Mouse (Mus musculus): ENCODE data around the gene Nubp2. TPM values are rescaled to one million over a fixed set of nuclear protein-coding genes. Genes with fewer than 3 reads are reported as not detected.

The Nubp2 gene
- total RNA-seq, 2 experiments from 2014 or later: 10.0 TPM

- intact Hi-C loops (cut with DNase I): no loop called here
- DNase-seq: no peak
These were observed 46.3 kb downstream of the Nubp2 start, which contains the start of gene Hagh for GRCm38 (mm10) chr17:24839842-24840241. TSS of gene Hagh (plus strand) at chr17:24840143.

Other genes with a start within 250 kb of the Nubp2 start
- gene Slc9a3r2, start 236.0 kb downstream of the Nubp2 start, total RNA-seq (2021): 10 to 100 TPM; 27.1 to 36.9 TPM
- gene Npw, start 227.9 kb downstream of the Nubp2 start, total RNA-seq (2021): not detected
- 10 to 100 TPM; 18.0 to 18.5 TPM for gene Zfp598, start 216.7 kb downstream of the Nubp2 start, total RNA-seq (2021)
- gene Syngr3, start 196.4 kb downstream of the Nubp2 start, total RNA-seq (2021): not detected
- 10 to 100 TPM; 30.3 to 33.3 TPM for gene Gfer, start 190.2 kb downstream of the Nubp2 start, total RNA-seq (2021)
- gene Noxo1, start 190.1 kb downstream of the Nubp2 start, total RNA-seq (2021): 1 to 10 TPM in 1 of 2 experiments, under 1 TPM in 1; 0.47 to 1.4 TPM
- 10 to 100 TPM; 15.1 to 16.1 TPM for gene Tbl3, start 178.7 kb downstream of the Nubp2 start, total RNA-seq (2021)
- not detected for gene Rnf151, start 168.3 kb downstream of the Nubp2 start, total RNA-seq (2021)
- gene Rps2, start 168.2 kb downstream of the Nubp2 start, total RNA-seq (2021): 100 to 1,000 TPM; 500 to 582 TPM
- gene Ndufb10, start 161.9 kb downstream of the Nubp2 start, total RNA-seq (2021): 100 to 1,000 TPM; 420 to 464 TPM
- gene Rpl3l, start 158.5 kb downstream of the Nubp2 start, total RNA-seq (2021): 100 to 1,000 TPM; 743 to 791 TPM
- 100 to 1,000 TPM; 192 to 205 TPM for gene Msrb1, start 149.7 kb downstream of the Nubp2 start, total RNA-seq (2021)
- gene Hs3st6, start 133.4 kb downstream of the Nubp2 start, total RNA-seq (2021): not detected
- gene Meiob, start 82.1 kb downstream of the Nubp2 start, total RNA-seq (2021): not detected
- gene Hagh, start 46.2 kb downstream of the Nubp2 start, total RNA-seq (2021): 10 to 100 TPM; 66.0 to 77.0 TPM
- 10 to 100 TPM; 40.3 to 42.1 TPM for gene Fahd1, start 36.0 kb downstream of the Nubp2 start, total RNA-seq (2021)
- 1 to 10 TPM; 3.3 to 3.8 TPM for gene Igfals, start 20.4 kb downstream of the Nubp2 start, total RNA-seq (2021)
- 10 to 100 TPM; 25.4 to 31.0 TPM for gene Spsb3, start 294 bp upstream of the Nubp2 start, total RNA-seq (2021)
- 10 to 100 TPM in 1 of 2 experiments, 1 to 10 TPM in 1; 9.3 to 10.2 TPM for gene Eme2, start 8.7 kb upstream of the Nubp2 start, total RNA-seq (2021)
- 10 to 100 TPM; 84.6 to 90.2 TPM for gene Mrps34, start 8.8 kb upstream of the Nubp2 start, total RNA-seq (2021)
- gene Nme3, start 10.2 kb upstream of the Nubp2 start, total RNA-seq (2021): 10 to 100 TPM; 10.3 to 11.7 TPM
- 10 to 100 TPM; 16.2 to 24.4 TPM for gene Mapk8ip3, start 50.6 kb upstream of the Nubp2 start, total RNA-seq (2021)
- gene Jpt2, start 74.3 kb upstream of the Nubp2 start, total RNA-seq (2021): 1 to 10 TPM; 6.2 to 6.8 TPM
- 1 to 10 TPM; 5.9 to 7.1 TPM for gene Cramp1l, start 129.4 kb upstream of the Nubp2 start, total RNA-seq (2021)
- 1 to 10 TPM; 1.7 to 2.0 TPM for gene Ift140, start 129.7 kb upstream of the Nubp2 start, total RNA-seq (2021)
- gene Tmem204, start 197.2 kb upstream of the Nubp2 start, total RNA-seq (2021): 10 to 100 TPM; 10.3 to 10.7 TPM
- 1 to 10 TPM; 4.2 to 6.1 TPM for gene Telo2, start 229.6 kb upstream of the Nubp2 start, total RNA-seq (2021)
- 1 to 10 TPM; 3.7 to 4.3 TPM for gene Ptx4, start 234.4 kb upstream of the Nubp2 start, total RNA-seq (2021)
- gene Clcn7, start 247.0 kb upstream of the Nubp2 start, total RNA-seq (2021): 10 to 100 TPM; 13.7 to 14.9 TPM